Mouse (Mus musculus): ENCODE data around the gene Tctn3.

The Tctn3 gene

DNA sequence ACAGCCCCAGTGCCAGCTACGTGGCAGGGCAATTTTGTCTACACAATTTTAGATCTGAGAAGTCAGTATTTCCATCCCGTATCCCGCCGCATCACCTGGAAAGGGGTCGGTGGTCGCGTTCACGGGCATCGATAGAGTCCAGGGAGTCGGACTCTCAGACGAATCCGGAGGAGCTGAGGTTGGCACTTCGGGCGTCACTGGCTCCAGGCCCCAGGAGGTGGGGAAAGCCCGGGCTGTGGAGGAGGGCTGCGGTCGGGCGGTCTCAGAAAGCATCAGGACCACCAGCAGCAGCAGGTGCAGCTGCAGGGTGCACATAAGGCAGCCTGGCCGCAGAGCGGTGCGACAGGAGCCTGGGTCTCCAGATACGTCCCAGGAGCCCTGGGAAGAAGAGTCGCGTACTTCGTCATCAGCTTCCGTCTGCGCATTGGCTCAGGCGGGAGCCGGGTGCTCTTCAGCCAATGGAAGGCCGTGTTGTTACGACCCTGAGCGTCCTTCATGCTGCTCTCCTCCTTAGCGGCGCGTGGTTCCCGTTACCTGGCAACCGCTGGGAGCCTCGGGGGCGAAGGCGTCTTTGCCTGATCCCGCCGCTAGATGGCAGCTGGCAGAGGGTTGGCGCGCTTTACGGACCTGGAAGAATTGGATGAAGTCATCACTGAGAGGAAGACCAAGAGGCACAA, at the start of gene Tctn3, which contains the start of gene Entpd1:
Gene Tctn3 (minus strand): TSS at position 404 of the 677 bp plus-strand sequence.
Gene Entpd1 (plus strand): TSS at position 537 of the 677 bp plus-strand sequence.
- peak; percentile 97 for DNase-seq (ENCODE audit: low spot score)

DNA sequence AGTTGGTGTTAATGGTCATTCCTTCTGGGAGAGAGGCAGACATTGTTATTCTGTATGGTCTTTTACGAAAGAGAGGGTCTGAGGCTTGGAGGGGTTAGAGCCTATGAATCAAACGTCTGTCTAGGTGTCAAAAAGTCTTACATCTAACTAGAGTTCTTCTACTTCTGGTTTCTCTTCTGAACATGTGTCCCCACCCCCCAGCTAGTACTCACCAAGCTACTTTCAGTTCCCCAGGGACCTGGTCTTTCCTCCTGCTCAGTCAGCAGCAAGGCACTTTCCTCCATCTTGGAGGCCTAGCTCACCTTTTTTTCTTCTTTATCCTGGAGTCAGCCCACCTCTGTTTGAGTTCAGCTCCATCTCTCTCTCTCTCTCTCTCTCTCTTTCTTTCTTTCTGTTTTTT, 49.1 kb upstream of the Tctn3 start:
- DNase-seq (ENCODE audit: low spot score) = peak; percentile 76

DNA sequence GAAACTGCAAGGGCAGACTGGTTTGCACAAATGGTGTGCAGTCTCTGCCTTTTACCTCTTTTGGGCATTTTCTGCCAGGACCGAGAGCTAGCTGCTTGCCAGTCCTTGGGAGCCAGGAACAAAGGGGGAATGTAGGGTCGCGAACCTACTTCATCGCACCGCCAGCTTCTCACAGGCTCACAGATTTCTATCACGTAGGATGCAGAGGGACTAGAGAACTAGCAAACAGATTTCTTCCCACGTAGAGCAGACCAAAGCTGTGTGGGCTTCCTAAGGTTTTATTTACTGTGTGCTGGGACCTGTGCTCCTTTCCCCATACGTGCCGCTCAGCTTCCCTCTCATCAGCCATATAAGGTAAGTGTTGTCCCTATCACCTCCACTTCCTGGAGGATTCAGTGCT, 48.5 kb upstream of the Tctn3 start:
- DNase-seq (ENCODE audit: low spot score) = no peak

DNA sequence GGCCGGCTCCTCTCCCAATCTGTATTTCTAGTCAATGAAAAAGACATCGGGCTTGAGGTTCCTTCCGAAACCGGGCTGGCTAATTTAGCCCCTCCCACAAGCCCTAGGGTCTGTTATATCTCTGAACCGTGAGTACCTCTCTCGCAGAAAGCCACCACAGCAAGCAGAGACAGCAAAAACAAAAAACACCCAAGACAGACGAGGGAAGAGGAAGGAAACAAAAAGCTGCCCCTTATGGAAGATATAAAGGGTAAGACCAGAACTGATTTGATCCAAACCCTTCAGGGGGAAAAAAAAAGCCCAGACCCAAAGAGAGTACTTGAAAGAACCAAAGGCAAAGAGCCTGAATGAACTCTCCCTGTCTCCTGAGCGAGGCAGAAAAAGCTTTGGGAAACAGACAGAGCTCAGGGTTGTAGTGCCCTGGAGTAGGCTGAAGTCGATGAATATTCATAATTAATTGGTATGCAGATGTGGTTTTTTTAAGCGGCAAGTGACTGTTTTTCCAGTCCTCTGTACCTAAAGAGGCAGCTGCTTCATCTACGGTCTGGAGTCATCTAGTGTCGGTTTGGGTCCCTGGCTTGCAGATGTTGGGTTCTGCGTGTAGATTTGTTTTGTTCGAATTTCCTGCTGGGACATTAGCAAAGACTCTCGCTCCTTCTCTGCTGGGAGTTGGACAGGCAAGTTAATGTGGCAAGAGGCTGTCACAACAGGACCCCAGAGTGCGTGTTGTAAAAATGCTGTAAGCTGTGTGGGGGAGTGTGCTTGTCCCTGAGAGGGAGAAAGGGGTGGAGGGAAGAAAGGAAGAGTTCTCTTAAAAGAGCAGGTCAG, 47.8 kb upstream of the Tctn3 start:
- peak; percentile 60 for DNase-seq (ENCODE audit: low spot score)

DNA sequence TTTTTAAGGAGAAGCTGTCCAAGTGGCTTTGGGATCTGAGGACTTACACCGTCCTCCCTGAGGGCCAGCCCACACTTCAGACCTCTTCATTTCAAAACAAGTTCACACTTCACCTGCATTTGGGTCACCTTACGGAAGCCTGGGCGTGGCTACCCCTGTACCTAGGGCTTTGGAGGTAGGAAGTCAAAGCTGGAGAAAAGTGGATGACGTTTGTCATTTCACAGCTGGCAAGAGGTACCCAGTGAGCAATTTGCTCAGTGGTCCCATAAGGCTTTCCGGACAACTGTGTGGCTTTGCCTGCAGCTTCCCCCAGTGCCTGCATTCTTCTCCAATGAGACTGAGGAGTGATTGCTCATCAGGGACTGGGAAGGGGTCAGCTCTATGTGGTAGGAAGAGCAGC, 46.9 kb upstream of the Tctn3 start:
- DNase-seq (ENCODE audit: low spot score) = peak; percentile 84

GRCm38 (mm10) chr19:40658281-40658680, 46.2 kb upstream of the Tctn3 start:
- no peak for DNase-seq (ENCODE audit: low spot score)

- no peak for DNase-seq (ENCODE audit: low spot score)
Measured at GRCm38 (mm10) chr19:40656207-40656606, 44.2 kb upstream of the Tctn3 start.

DNA sequence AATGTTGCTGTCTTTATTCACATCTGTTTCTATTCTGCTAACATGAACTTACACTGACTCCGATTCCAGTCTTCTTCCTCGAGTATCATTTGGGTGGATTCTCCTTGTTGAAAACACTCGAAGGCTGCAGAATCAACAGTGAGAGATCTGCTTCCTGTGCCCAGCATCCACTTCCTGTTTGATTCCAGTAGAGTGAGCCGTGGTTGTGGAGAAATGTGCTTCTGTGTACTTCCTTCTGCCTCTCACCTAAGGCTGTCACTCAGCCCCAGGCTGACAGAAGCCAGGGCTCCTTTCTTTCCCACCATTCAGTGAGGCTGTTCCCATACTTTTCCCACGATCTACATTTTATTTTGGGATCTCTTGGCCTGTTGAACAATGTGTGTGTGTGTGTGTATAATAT, 38.1 kb upstream of the Tctn3 start:
- DNase-seq (ENCODE audit: low spot score) = peak; percentile 55

DNA sequence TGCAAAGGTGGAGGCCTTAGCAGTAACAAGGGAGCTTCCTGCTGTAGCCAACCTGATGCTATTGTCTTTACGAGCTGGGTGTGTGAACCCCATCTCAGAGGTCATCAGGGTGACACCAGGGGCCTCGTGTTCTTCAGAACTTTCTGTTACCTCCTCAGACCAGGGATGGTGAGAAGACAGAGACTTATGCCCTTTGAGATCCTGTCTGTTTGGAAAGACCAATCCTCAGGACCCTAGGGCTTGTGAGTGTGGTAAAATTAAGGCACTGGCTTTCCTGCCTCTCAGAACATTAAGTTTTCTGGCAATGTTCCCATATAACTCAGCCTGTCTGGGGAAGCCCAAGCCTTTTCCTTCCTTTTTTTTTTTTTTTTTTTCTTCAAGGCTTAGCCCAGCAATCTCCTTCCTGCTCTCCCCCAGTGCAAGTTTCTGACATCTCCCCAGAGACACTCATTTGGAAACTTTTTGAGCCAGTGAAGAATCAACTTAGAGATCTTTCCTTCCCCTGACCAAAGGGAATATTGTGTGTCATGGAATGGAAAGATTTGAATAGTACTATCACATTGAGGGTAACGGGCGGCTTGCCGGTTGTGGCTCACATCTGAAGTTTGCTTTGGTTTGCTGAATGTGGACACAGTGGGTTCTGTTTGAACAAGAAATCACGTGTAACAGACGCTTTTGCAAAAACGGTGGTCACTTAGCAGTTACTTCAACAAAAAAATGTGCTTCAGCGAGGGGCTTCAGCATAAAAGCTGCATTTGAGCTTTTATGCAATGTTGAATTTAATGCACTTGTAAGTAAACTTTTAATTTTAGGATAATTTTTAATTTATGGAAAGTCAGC, 35.5 kb upstream of the Tctn3 start:
- peak; percentile 73 for DNase-seq (ENCODE audit: low spot score)

GRCm38 (mm10) chr19:40646379-40646778, 34.3 kb upstream of the Tctn3 start:
- DNase-seq (ENCODE audit: low spot score) = no peak

GRCm38 (mm10) chr19:40643846-40644245, 31.8 kb upstream of the Tctn3 start:
- peak; percentile 44 for DNase-seq (ENCODE audit: low spot score)

DNA sequence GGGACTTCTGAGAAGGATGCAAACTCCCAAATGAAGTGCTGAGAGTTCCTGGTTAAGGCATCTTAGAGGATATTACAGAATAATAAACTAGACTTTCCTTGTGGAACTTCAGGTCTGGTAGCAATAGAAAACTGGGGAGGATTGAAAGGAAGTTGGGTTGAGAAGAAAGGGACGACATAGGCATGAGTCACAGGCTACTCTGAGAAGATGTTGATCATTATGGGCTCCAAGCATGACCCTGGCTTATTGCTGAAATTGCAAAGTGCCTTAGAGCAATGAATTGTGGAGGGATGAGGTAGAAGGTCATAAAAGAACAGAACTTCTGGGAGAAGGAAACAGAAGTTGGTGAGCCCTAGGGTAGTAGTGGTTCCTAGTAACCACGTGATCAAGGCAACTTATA, 28.8 kb upstream of the Tctn3 start:
- DNase-seq (ENCODE audit: low spot score) = no peak

- DNase-seq (ENCODE audit: low spot score) = no peak
Measured at GRCm38 (mm10) chr19:40639729-40640304, 27.8 kb upstream of the Tctn3 start.

DNA sequence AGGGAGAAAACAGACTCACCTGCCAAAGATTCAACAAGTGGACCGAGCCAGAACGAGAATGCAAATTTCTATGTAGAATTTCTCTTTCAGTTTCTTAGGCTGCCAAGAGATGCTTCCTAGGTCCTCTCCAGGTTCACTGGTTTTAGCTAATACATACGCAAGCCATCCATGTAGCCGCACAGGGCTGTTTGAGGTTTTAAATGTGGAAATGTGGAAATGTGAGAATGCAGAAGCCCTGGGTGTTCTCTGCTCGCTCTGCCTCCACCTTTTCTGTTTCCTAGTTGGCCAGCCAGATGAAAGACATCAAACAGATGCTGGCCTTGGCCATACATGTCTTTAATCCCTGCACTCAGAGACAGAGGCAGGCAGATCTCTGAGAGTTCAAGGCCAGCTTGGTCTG, 26.5 kb upstream of the Tctn3 start:
- DNase-seq (ENCODE audit: low spot score) = no peak

DNA sequence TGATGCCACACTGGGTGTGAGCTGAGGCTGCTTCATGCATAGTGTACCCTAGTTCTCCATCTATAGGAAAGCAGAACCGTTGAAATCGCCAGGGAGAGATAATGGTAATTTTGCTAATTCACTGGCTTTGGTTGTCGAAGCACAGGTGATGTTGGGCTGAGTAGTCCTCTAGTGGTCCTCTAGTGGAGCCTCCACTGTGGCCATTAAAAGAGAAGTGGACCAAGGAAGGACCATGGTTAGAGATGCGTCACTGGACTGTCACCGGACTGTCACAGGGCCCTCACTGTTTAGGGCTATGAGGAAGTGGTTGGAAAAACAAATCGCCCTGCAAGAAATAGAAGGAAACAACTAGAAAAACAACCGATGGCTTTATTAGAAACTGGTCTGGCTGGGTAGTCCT, 25.6 kb upstream of the Tctn3 start:
- peak; percentile 53 for DNase-seq (ENCODE audit: low spot score)

GRCm38 (mm10) chr19:40637091-40637490, 25.1 kb upstream of the Tctn3 start:
- peak; percentile 68 for DNase-seq (ENCODE audit: low spot score)

DNA sequence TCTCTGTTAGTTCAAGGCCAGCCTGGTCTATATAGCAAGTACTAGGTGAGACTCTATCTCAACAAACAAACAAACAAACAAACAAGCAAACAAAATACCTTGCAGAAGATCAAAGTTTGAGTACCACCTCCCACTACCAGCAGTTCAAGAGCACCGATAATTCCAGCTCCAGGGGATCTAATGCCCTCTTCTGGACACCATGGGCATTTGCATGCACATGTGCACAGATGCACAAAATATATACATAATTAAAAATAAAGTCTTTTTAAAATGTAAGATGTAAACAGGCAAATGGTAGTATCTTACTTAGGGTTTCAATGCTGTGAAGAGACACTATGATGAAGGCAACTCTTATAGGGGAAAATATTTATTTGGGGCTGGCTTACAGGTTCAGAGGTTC, 21.1 kb upstream of the Tctn3 start:
- DNase-seq (ENCODE audit: low spot score) = no peak

- DNase-seq (ENCODE audit: low spot score) = no peak
Measured at GRCm38 (mm10) chr19:40632668-40633067, 20.6 kb upstream of the Tctn3 start.

- no peak for DNase-seq (ENCODE audit: low spot score)
Measured at GRCm38 (mm10) chr19:40632193-40632592, 20.2 kb upstream of the Tctn3 start.

- peak; percentile 53 for DNase-seq (ENCODE audit: low spot score)
Measured at GRCm38 (mm10) chr19:40630606-40631005, 18.6 kb upstream of the Tctn3 start.

- no peak for DNase-seq (ENCODE audit: low spot score)
Measured at GRCm38 (mm10) chr19:40630096-40630495, 18.1 kb upstream of the Tctn3 start.

GRCm38 (mm10) chr19:40628950-40629349, 16.9 kb upstream of the Tctn3 start:
- no peak for DNase-seq (ENCODE audit: low spot score)
